Mouse (Mus musculus) liver, embryonic 12.5 days (tissue): ENCODE data around the gene Ctla2a. TPM values are rescaled to one million over a fixed set of nuclear protein-coding genes. Genes with fewer than 3 reads are reported as not detected.
"Not testable (repeated sequence)": the region's sequence is repeated elsewhere in the genome, so short reads cannot be mapped to it uniquely, and the experiment has no call there.

Experiments used
- ATAC-seq: fragments of 200-750 bp; cut with Nextera tagmentation; 2 replicates; pipeline ENCODE4 v1.8.0; 2017; ENCODE audit warnings: moderate number of reproducible peaks, mild to moderate bottlenecking, moderate library complexity
- H3K27ac ChIP-seq: fragments of 300-500 bp; sonication (generic); 2 replicates; pipeline ENCODE4 v1.5.1; 2016; ENCODE audit warnings: mild to moderate bottlenecking
- H3K27me3 ChIP-seq: fragments of 300-500 bp; sonication (generic); replicated peaks from 2 replicates; pipeline ENCODE4 v1.6.1; 2016; ENCODE audit warnings: mild to moderate bottlenecking, moderate library complexity
- H3K36me3 ChIP-seq: fragments of 300-500 bp; sonication (generic); 2 replicates; pipeline ENCODE4 v1.6.1; 2016; ENCODE audit warnings: mild to moderate bottlenecking, moderate library complexity
- H3K4me1 ChIP-seq: fragments of 300-500 bp; sonication (generic); 2 replicates; pipeline ENCODE4 v1.6.1; 2016
- H3K4me2 ChIP-seq: fragments of 300-500 bp; sonication (generic); 2 replicates; pipeline ENCODE4 v1.6.1; 2016; ENCODE audit warnings: mild to moderate bottlenecking, moderate library complexity
- H3K4me3 ChIP-seq: fragments of 300-500 bp; sonication (generic); 2 replicates; pipeline ENCODE4 v1.5.1; 2016; ENCODE audit warnings: mild to moderate bottlenecking, moderate library complexity
- H3K9ac ChIP-seq: fragments of 300-500 bp; sonication (generic); 2 replicates; pipeline ENCODE4 v1.6.1; 2016; ENCODE audit warnings: mild to moderate bottlenecking, moderate library complexity
- H3K9me3 ChIP-seq: fragments of 300-500 bp; sonication (generic); replicated peaks from 2 replicates; pipeline ENCODE4 v1.6.1; 2016; ENCODE audit warnings: mild to moderate bottlenecking, moderate library complexity
- WGBS: fragments of 180-500 bp; shearing (Covaris S2); methylation state at CpG from one replicate; pipeline ENCODE4 v1.1.7; 2016; ENCODE audit not compliant: insufficient replicate concordance; 5-methylcytosine and 5-hydroxymethylcytosine counted together
- polyA plus RNA-seq: library from polyadenylated mRNA; unstranded; fragments of >200 nt; fragmentation: Nextera tagmentation; extraction: Ambion mirVana; gene quantifications from 2 replicates; pipeline ENCODE4 v1.2.1, GENCODE M21; 2016

The Ctla2a gene
- 50.5 and 53.0 TPM in 2 replicates for polyA plus RNA-seq

DNA sequence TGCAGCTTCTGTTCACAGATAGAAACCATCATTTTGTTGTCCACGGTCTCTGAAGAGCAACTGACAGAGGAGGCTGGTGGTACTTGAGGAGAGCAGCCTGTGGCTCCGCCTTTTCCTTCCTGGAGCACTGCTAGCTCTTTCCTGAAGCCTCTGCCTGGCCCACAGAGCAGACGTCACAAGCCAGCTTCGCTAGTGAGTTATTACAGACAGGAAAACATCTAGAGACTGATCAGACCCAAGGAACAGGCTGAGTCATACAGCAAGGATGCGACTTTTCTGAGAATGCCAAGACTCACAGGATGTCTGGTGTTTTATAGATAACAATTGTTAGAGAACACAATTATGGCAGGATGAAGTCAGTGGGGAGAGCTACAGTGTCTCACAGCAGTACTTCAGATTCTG is at the start of gene Ctla2a, which contains the start of gene Gm49391:
Gene Ctla2a, minus strand, starts transcription at position 126 of the 402 bp plus-strand sequence.
Gene Gm49391, minus strand, starts transcription at position 72 of the 402 bp plus-strand sequence.
- H3K9ac ChIP-seq = no peak within 1 kb of the TSS
- H3K36me3 ChIP-seq = no peaks in the 10 kb centered on the region
- H3K4me1 ChIP-seq = no peaks in the 10 kb centered on the region
- H3K4me3 ChIP-seq = no peak within 1 kb of the TSS
- no peak within 1 kb of the TSS for H3K4me2 ChIP-seq
- H3K9me3 ChIP-seq = no peaks in the 10 kb centered on the region
- no peaks in the 10 kb centered on the region for H3K27me3 ChIP-seq
- peak; percentile 93 for ATAC-seq
- peak within 1 kb of the TSS; percentile 54; the same call in 1 of the 2 replicates for H3K27ac ChIP-seq
- WGBS = 15% methylated on average over 5 of the region's 5 CpGs

- not testable (repeated sequence) for H3K4me2 ChIP-seq, H3K27ac ChIP-seq, ATAC-seq, H3K4me3 ChIP-seq, H3K36me3 ChIP-seq, H3K9ac ChIP-seq, H3K4me1 ChIP-seq, H3K9me3 ChIP-seq, H3K27me3 ChIP-seq
- 63% methylated on average over 4 of the region's 4 CpGs for WGBS
Observed at GRCm38 (mm10) chr13:60972319-60972718, 35.9 kb upstream of the Ctla2a start.

DNA sequence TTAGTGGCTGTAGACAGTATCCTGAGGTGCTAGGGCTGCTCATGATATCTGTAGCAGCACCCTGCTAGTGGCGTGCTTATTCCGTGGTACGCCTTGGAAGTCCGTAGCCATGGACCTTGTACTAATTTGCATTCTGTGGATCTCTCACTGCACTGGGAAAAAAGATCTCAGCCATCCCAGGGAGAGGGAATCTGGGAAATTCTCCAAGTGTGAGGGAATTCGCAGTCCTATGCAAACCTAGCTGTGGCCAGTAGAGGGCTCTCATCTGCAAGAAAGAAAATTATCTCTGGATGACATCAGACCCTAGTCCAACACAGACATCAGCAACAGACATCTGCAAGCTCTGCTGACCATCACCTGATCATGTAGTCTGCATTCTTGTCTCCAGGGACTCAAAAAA is 27.6 kb upstream of the Ctla2a start:
- H3K9me3 ChIP-seq, H3K27me3 ChIP-seq: not testable (repeated sequence)

GRCm38 (mm10) chr13:60961706-60962105 is 25.3 kb upstream of the Ctla2a start:
- no peaks in the 10 kb centered on the region for H3K27me3 ChIP-seq
- H3K4me3 ChIP-seq = no peak overlapping the region
- no peak overlapping the region for H3K9ac ChIP-seq
- H3K9me3 ChIP-seq = no peaks in the 10 kb centered on the region
- H3K4me1 ChIP-seq = no peaks in the 10 kb centered on the region
- ATAC-seq = no peak
- no peak overlapping the region for H3K4me2 ChIP-seq
- no peaks in the 10 kb centered on the region for H3K36me3 ChIP-seq
- H3K27ac ChIP-seq = no peak overlapping the region
- WGBS = 51% methylated on average over 5 of the region's 5 CpGs

More for the DNA sequence above, 27.6 kb upstream of the Ctla2a start:
- WGBS = 35% methylated on average over 5 of the region's 5 CpGs
- not testable (repeated sequence) for H3K9ac ChIP-seq, H3K4me2 ChIP-seq, H3K27ac ChIP-seq, H3K4me3 ChIP-seq, H3K36me3 ChIP-seq, H3K4me1 ChIP-seq, ATAC-seq

GRCm38 (mm10) chr13:60941884-60942283 is 5.5 kb upstream of the Ctla2a start, which contains the start of gene Tpbpa:
TSS of gene Tpbpa (minus strand) at chr13:60941984.
- H3K9ac ChIP-seq, ATAC-seq, H3K4me1 ChIP-seq, H3K36me3 ChIP-seq, H3K4me2 ChIP-seq, H3K27me3 ChIP-seq, H3K4me3 ChIP-seq, H3K27ac ChIP-seq, H3K9me3 ChIP-seq: not testable (repeated sequence)
- 55% methylated on average over 3 of the region's 3 CpGs for WGBS

- not testable (repeated sequence) for H3K4me3 ChIP-seq, ATAC-seq, H3K36me3 ChIP-seq, H3K27ac ChIP-seq, H3K4me1 ChIP-seq, H3K9me3 ChIP-seq, H3K27me3 ChIP-seq, H3K9ac ChIP-seq, H3K4me2 ChIP-seq
- WGBS = 68% methylated on average over 2 of the region's 2 CpGs
Observed at GRCm38 (mm10) chr13:60935490-60935889, 935 bp downstream of the Ctla2a start, which contains the start of gene Gm49393. TSS of gene Gm49393 (minus strand) at chr13:60935590.

- not testable (repeated sequence) for H3K4me2 ChIP-seq, H3K9ac ChIP-seq, H3K4me3 ChIP-seq, H3K27ac ChIP-seq, H3K4me1 ChIP-seq, H3K36me3 ChIP-seq, ATAC-seq, H3K27me3 ChIP-seq, H3K9me3 ChIP-seq
- WGBS = 65% methylated on average over 2 of the region's 2 CpGs
Observed at GRCm38 (mm10) chr13:60904780-60905179, 31.6 kb downstream of the Ctla2a start, which contains the start of gene Tpbpb. TSS of gene Tpbpb (minus strand) at chr13:60904880.

DNA sequence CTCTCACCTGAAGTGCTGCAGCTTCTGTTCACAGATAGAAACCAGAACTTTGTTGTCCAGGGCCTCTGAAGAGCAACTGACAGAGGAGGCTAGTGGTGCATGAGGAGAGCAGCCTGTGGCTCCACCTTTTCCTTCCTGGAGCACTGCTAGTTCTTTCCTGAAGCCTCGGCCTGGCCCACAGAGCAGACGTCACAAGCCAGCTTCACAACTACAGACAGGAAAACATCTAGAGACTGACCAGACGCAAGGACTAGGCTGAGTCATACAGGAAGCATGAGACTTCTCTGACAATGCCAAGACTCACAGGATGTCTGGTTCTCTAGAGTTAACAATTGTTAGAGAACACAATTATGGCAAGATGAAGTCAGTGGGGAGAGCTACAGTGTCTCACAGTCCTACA is 39.1 kb downstream of the Ctla2a start, which contains the start of gene Ctla2b:
Gene Ctla2b, minus strand, starts transcription at position 120 of the 400 bp plus-strand sequence.
- Histone ChIP-seq H3K4me1 (no peaks in the 10 kb centered on the region), H3K27me3 (no peaks in the 10 kb centered on the region), H3K36me3 (no peaks in the 10 kb centered on the region), H3K9ac (no peak within 1 kb of the TSS), H3K4me2 (no peak within 1 kb of the TSS), H3K27ac (0 out of 2 replicates have a peak within 1 kb of the TSS, but pooled peaks have one; percentile 20), H3K9me3 (no peaks in the 10 kb centered on the region), H3K4me3 (no peak within 1 kb of the TSS)
- WGBS = 17% methylated on average over 3 of the region's 3 CpGs
- peak; percentile 85 for ATAC-seq

GRCm38 (mm10) chr13:60896794-60897193 is 39.6 kb downstream of the Ctla2a start, which contains the start of gene Gm49392:
TSS of gene Gm49392 (minus strand) at chr13:60896894.
- not testable (repeated sequence) for H3K4me2 ChIP-seq, H3K4me3 ChIP-seq, H3K36me3 ChIP-seq, H3K9ac ChIP-seq, ATAC-seq, H3K27me3 ChIP-seq, H3K9me3 ChIP-seq, H3K4me1 ChIP-seq
- 0 out of 2 replicates have a peak within 1 kb of the TSS, but pooled peaks have one; percentile 20 for H3K27ac ChIP-seq
- 72% methylated on average over 8 of the region's 8 CpGs for WGBS

DNA sequence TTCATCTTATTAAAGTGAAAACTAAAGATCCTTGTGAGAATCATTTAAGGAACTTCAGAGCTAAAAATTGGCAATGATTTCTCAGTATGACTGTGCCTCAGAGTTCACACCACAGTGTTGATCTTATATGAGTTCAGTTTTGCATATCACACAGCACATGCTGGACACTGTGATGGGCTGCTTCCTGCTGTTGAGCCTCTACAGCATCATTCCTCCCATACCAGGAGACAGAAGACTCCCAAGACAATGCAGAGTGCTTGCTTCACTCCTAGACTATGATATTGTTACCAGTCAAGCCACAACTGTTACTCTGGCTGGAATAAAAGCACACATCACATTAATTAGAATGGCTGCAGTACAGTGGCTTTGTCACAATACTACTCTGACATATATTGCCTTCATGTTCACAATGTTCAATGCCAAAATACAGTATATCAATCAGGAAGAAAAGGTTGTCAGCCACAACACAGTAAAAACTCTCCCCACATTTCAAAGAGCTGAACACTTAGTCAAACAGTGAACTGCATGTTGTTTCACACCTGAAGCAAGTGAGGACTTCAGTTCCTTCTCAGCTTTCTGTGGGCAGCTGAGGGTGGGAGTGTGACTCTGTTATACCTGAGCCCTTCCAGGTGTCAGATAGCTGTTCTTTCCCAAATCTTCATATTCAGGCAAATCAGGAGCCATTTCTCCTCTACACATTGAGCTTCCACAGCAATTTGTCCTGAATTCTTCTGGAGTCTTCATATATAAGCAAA is 40.8 kb downstream of the Ctla2a start:
- Histone ChIP-seq H3K27ac (no peak overlapping the region), H3K9ac (no peak overlapping the region), H3K4me1 (no peaks in the 10 kb centered on the region), H3K4me3 (no peak overlapping the region), H3K36me3 (no peaks in the 10 kb centered on the region), H3K27me3 (no peaks in the 10 kb centered on the region), H3K4me2 (no peak overlapping the region), H3K9me3 (no peaks in the 10 kb centered on the region)
- ATAC-seq = no peak

GRCm38 (mm10) chr13:60892301-60892700 is 44.1 kb downstream of the Ctla2a start:
- no peak overlapping the region for H3K4me2 ChIP-seq
- no peak overlapping the region for H3K27ac ChIP-seq
- H3K4me3 ChIP-seq = no peak overlapping the region
- H3K9me3 ChIP-seq = no peaks in the 10 kb centered on the region
- no peak overlapping the region for H3K9ac ChIP-seq
- 41% methylated on average over 1 of the region's 1 CpGs for WGBS
- H3K36me3 ChIP-seq = no peaks in the 10 kb centered on the region
- H3K4me1 ChIP-seq = no peaks in the 10 kb centered on the region
- ATAC-seq = no peak
- no peaks in the 10 kb centered on the region for H3K27me3 ChIP-seq
